Mouse (Mus musculus) pancreas, adult 10 weeks (tissue): ENCODE measurements around the gene Mid2. TPM values are rescaled to one million over a fixed set of nuclear protein-coding genes. Genes with fewer than 3 reads are reported as not detected.

ENCODE experiments used
- polyA plus RNA-seq: library from polyadenylated mRNA; stranded (reverse); fragments of 350-450 nt; fragmentation: Illumina TruSeq; extraction: RNeasy Lipid Tissue Mini Kit (QIAGEN cat#74804); gene quantifications from one replicate; pipeline ENCODE4 v1.2.3, GENCODE M21; 2015; ENCODE audit warnings: low read depth, low replicate concordance; ENCODE audit not compliant: insufficient read depth

Gene Mid2
- 3.0 TPM for polyA plus RNA-seq

GRCm38 (mm10) chrX:140664479-140665241 lies at the start of gene Mid2:
TSS of gene Mid2 (plus strand) at chrX:140664599.

GRCm38 (mm10) chrX:140813312-140814006 lies 149.1 kb downstream of the Mid2 start, which contains the start of gene Tex13b:
TSS of gene Tex13b (minus strand) at chrX:140813433.

Other genes starting within 250 kb of the Mid2 start
- 10.4 TPM for gene Prps1, start 208.0 kb upstream of the Mid2 start, polyA plus RNA-seq
- 38.7 TPM for gene Tsc22d3, start 63.9 kb upstream of the Mid2 start, polyA plus RNA-seq
- not detected for gene Tex13b, start 148.8 kb downstream of the Mid2 start, polyA plus RNA-seq
- not detected for gene Vsig1, start 243.0 kb downstream of the Mid2 start, polyA plus RNA-seq